Mouse (Mus musculus): ENCODE measurements at regions not wholly inside any gene's neighbourhood (a gene's known extent, or its start where the extent isn't known, plus 50 kb on each side); places are given as distances from the start of the nearest gene placed in this dataset.

DNA sequence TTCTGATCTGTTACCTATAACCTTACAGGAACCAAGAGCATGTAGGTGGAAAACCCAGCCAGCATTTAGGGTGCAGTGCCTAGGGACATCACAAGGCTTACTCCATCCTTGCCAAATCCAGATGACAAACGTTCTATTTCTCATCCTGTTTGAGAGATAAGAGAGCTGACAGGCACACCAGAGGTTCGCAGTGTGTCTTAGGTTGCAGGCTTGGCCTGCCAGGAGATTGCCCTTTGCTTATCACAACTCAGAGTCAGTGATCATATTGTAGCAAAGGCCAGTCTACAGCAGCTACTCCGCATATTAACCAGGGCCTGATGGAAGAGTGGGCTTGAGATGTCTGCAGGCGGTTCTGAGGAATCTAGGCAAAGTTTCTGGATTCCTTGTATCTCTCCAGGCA, 668.0 kb downstream of the Bcl11a start:
- DNase-seq (ENCODE audit: extremely low read depth, insufficient read length, low spot score) = no peak

DNA sequence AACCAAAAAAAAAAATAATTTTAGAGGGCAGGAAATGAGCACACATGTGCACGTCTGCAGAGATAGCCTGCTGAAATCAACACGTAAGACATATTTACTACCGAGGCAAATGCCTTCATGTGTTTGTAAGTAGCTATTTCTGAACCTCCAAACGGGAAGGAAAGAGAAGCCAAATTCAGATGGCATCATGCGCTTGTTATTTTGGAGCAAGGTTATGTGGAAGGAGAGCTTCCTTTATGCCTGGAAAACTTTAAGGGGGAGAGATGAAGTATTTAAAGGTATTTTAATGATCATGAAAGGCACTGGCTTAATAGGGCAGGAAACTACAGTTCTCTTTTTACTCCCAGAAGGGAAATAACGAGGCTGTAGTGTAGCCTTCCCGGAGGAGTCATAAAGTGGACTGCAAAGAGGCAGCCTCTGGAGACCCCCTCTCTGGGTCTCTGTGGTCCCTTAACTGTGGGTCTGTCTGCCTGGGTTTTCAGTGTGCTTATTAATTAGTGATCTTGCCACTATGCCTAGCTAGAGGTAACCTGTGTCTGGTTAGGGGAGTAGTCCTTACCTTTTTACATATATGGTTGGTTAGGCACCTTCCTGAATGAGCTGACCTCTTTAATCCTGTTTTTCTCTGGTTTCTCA, 672.4 kb downstream of the Bcl11a start:
- DNase-seq (ENCODE audit: extremely low read depth, insufficient read length, low spot score) = no peak

DNA sequence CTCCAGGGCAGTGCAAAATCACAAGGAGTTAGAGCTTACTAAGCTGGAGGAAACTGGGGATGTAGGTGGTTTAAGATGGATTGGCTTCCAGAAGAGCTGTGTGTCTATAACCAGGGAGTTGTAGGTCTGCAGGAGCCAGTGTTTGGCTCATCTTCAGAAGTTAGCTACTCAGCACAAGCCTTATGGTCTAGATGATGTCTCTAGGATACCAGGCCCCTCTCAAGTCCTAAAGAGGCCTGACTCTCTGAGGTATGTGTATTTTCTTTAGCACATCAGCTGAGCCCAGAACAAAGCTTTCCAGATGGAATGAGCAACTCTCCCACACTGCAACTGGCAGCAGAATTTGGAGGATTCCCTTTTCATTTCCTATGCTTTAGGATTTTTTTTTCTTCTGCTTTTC, 680.3 kb downstream of the Bcl11a start:
- DNase-seq (ENCODE audit: extremely low read depth, insufficient read length, low spot score) = no peak

DNA sequence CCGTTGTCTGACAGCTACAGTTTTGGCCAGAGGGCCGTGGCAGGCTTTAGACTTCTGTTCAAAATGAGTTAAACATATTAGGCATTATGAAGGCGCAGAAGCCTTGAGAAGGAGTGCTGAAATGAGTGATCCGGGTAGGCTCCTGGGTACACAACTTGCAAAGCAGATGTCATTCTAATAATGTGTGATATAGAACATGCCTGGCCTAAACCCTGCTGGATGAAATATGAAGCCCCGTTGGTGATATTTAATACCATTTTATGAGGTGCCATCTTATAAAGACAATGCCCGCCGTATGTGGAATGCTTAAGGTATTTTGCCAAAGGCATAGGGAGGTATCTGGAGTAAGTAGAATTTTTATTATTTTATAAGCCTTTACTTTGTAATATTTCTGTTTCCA, 705.6 kb downstream of the Bcl11a start:
- DNase-seq (ENCODE audit: extremely low read depth, insufficient read length, low spot score) = no peak

DNA sequence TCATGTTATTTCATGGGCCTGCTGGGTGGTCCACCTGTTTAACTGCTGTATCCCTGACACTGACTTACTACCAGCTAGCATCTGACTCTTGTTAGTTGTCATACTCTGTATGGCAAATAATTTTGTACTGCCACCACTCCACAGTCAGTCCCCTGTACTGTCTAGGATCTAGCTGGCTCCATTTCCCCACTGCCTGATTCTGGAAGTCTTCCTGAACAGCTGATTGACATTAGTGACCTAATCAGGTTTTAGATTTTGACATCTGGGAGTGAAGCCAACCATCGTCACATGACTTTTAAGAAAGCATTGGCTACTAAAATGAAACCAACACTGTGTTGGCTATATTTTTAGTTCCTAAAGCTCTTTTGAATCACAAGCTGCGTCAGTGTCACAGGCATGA, 711.3 kb downstream of the Bcl11a start:
- DNase-seq (ENCODE audit: extremely low read depth, insufficient read length, low spot score) = no peak

DNA sequence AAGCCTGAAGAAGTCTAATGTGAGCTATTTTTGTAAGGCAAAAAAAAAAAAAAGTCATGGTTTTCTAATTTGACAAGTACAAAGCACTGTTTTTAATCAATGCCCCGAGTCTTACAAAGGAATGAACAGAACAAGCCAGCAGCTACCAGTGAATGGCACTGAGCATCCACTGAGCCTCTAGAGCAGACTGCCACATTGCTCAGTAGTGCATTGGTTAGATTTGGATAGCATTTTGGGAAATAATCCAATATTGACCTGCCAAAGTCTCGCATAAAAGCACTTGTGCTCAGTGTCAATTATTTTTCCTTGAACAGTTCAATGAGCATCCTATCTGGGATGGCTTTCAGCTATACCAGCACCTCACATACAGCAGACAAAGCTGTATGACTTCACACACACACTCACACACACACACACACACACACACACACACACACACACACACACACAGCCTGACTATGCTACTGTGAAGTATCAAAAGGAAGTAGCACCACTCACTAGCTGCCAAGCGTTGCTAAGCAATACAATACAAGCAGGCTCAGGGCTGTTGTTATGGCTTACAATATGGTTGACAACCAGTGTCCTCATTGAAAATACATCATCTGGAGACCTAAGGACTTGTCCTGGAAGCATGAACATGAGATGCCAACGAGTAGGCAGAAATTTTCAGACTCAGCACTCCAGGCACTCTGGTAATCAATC, 717.8 kb downstream of the Bcl11a start:
- no peak for DNase-seq (ENCODE audit: extremely low read depth, insufficient read length, low spot score)

DNA sequence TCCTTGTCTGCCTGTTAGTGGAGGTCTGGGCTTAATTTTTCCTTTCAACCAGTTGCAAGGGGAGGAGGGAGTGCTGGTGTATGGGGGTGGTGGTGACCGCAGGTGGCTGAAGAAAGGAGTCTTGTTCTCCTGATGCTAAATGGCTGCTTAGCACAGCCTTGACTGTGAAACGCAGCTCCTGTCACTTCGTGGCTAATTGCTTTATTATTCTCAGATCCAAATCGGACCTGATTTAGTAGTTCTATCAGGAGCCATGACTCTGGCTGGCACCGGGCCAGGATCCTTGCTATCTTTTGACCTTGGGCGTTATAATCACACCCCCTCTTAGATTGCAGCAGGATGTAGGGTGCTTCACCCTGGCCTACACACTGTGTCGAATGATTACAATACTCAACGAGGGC, 726.8 kb downstream of the Bcl11a start:
- DNase-seq (ENCODE audit: extremely low read depth, insufficient read length, low spot score) = no peak

DNA sequence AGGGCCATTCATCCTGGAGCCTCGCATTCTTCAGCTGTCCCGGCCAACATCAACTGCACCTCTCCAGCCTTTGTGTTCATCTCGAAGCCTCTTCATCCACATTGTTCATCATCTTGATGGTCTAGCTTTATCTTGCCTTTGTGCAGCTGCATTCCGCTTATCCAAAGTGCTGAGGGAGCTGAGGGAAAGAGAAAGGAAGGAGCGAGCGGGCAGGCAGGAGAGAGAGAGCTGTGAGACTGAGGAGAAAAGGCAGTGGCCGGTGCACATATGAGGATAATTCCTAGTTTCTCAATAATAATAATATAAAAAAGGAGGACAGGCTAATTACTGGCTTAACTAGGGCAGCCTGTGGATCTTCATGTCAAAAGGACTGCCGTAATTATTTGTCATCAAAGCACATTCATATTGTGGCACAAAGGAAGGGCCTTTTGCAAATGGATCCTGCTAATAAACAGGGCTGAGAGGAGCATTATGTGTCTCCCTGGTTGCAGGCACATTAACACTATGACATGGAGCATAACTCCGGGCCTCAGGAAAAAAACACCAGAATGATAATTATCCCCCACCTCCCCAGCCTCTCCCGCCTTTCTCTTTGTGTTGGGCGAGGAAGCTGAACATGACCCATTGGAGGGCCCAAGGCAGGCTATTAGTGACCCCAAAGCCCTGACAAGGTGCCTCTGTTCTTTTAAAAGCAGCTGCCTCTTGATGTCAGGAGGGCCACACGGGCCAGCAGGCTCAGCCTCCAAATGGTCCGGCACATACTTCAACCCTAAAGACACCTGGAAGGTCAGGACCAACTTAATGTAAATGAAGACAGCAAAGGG, 751.9 kb downstream of the Bcl11a start:
- DNase-seq (ENCODE audit: extremely low read depth, insufficient read length, low spot score) = no peak

DNA sequence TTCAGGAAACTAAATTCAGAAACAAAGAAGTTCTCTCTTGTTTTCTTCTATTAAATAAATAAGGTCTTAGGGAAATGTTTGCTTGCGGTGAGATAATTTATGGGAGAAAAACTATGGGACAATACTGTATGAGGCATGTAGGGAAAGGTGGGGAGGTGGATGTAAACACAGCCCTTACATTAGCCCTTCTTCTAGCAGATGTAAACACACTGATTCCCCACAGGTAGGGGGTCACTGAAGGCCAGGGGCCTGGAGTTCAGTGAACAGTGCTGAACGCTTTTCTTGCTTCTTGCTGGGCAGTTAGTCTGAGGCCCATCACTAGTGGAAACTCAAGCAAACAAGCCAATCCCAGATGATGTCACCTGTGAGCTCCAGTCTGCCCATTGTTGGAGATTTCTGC, 752.6 kb downstream of the Bcl11a start:
- no peak for DNase-seq (ENCODE audit: extremely low read depth, insufficient read length, low spot score)

DNA sequence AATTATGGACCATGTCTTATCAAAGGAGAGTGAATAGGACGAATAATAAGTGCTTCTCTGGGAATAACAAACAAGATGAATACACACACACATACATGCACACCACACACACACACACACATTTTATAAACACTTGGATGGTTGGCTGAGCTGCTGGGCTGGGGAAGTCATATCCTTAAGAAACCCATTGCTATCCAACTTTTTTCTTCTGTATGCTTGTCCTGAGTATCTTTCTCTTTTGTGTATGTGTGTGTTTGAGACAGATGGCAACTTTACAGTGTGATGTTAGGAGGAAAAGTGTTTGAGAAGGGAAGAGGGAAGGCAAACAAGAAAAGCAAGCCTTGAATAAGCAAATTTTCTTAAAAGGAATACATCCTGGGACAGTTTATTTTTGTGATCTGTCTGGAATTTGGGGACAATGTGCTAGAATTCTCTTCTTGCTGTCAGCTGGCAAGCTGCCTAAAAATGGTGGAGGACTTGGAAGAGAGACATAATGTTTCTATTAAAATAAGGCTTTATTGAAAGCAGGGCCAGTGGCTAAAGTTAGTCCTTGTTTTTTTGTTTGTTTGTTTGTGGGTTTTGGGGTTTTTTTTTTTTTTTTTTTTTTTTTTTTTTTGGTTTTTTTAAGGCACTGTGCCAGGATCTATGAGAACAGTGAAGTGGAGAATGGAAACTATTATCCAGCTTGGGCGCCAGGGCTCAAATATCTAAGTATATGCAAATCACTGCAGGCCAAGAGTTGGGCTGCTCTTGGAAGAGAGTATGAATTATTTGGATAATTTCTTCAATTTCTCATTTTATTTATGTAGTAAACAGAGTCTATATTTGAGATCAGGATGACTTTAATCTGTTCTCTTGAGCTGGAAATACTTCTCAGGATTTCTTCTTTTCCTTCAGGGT, 766.2 kb downstream of the Bcl11a start:
- no peak for DNase-seq (ENCODE audit: extremely low read depth, insufficient read length, low spot score)

DNA sequence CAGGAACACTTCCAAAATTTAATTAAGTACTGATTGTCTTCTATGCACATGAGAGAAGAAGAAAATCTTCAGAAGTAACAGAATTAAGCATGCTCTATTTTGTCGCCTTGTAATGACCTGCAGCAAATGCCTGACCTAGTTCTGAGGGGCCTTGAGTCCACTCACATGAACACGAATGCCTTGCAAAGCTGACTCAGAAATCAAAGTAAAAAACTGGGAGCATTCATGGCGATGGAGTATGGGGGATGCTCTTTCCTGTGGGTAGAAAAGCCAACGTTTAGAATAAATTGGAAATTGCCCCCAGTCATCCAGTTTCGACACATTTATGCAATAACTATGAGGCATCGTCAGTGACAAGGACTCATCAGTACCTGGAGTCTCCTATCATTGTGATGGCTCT, 779.1 kb downstream of the Bcl11a start:
- no peak for DNase-seq (ENCODE audit: extremely low read depth, insufficient read length, low spot score)

DNA sequence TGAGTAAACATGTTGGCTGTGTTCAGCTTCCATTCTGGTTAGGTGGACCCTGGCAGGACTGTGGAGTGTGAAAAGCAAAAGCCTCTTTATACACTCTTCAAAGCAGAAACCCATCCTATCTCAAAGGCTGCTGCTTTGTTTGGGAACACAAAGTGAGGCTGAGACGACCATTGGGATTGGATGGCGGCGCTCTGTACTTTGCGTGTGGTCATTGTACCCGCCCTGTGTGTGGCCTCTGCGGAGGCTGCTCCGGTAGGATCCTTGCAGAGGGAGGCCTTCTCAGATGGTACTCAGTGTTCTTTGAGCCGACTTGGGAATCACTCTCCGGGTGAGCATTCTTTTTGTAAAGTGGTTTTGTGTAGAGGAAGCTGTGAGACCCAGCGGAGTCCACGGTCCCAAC, 786.8 kb downstream of the Bcl11a start:
- DNase-seq (ENCODE audit: extremely low read depth, insufficient read length, low spot score) = no peak

DNA sequence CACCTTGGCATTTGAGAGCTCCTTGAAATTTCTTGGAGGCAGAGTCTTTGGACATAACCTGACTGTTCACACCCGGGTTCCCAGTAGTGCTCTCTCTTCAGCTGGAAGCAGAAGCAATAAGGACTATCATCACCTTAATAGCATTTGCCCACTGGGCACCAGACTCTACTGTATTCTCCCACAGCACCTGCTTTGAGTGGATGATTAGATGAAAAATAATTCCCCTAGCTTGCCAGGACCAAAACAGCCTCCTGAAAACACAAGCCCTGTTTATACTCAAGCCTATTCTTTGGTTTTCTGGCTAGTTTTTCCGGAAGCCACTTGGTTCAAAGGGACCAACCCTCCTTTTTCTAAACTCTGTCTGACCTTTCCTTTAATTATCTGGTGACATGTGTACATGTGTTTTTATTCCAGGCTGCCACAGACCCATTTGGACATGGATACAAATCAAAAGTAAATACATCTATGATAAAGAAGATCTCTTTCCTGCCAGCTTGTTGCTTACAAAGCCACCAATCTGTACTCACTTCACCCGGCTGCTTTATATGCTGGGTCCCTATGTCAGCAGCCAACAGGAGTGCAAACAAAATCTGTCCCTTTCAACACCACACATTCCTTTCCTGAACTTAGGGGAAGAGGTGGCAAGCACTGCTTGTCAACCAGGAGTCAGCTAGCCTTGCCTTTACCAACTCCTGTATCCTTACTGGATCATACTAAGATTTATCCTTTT, 787.4 kb downstream of the Bcl11a start:
- DNase-seq (ENCODE audit: extremely low read depth, insufficient read length, low spot score) = no peak
